Mouse (Mus musculus) layer of hippocampus, adult 2 months (tissue): Measurements from ENCODE around the gene Gm3252. TPM values are rescaled to one million over a fixed set of nuclear protein-coding genes. Genes with fewer than 3 reads are reported as not detected.
"Not testable (repeated sequence)": the region's sequence is repeated elsewhere in the genome, so short reads cannot be mapped to it uniquely, and the experiment has no call there.

Experiments
- DNase-seq, 2 experiments: peaks; one replicate each; pipeline ENCODE4 v3.0.0; 2022; ENCODE audit warnings: low spot score in 2 of 2
- H3K27ac ChIP-seq: fragments of 200-600 bp; 2 replicates; pipeline ENCODE4 v1.8.1; 2022
- H3K4me3 ChIP-seq: fragments of 200-600 bp; 2 replicates; pipeline ENCODE4 v1.8.1; 2022; ENCODE audit warnings: mild to moderate bottlenecking
- long read RNA-seq, 2 experiments: library from polyadenylated mRNA; stranded (forward); transcript quantifications; one replicate each; pipeline ENCODE4 v2.0.0; 2021; ENCODE audit warnings: borderline mapping rate in 2 of 2
- total RNA-seq, 2 experiments: library from RNA; stranded (reverse); gene quantifications; 2 replicates each; pipeline ENCODE4 v1.2.3; 2021

The Gm3252 gene
- total RNA-seq: under 1 TPM in 1 of 2 experiments, not detected in 1; 0.51 TPM
- long read RNA-seq, experiment 1: 0 reads
- long read RNA-seq, experiment 2, partial matches to known transcripts: 0 of 1 reads
- long read RNA-seq, experiment 2, other reads (novel, unspliced or antisense): 1 of 1 reads

- not testable (repeated sequence) for DNase-seq, H3K27ac ChIP-seq, H3K4me3 ChIP-seq
Measured at GRCm38 (mm10) chr14:4726038-4726880, at the start of gene Gm3252. TSS of gene Gm3252 (plus strand) at chr14:4726775.

GRCm38 (mm10) chr14:4708938-4709337 is 17.6 kb upstream of the Gm3252 start, which contains the start of gene Gm7876:
TSS of gene Gm7876 (plus strand) at chr14:4709238.
- not testable (repeated sequence) for DNase-seq, H3K4me3 ChIP-seq, H3K27ac ChIP-seq

- H3K4me3 ChIP-seq, DNase-seq, H3K27ac ChIP-seq: not testable (repeated sequence)
Measured at GRCm38 (mm10) chr14:4776037-4776436, 49.5 kb downstream of the Gm3252 start, which contains the start of gene Gm9602. TSS of gene Gm9602 (plus strand) at chr14:4776337.

Other genes starting within 250 kb of the Gm3252 start
- not detected for gene Gm3182, start 245.0 kb upstream of the Gm3252 start, total RNA-seq
- not detected for gene Gm3047, start 171.4 kb upstream of the Gm3252 start, total RNA-seq
- under 1 TPM; 0.37 to 0.87 TPM for gene Gm8159, start 94.4 kb upstream of the Gm3252 start, total RNA-seq
- under 1 TPM in 1 of 2 experiments, not detected in 1; 0.37 TPM for gene Gm3239, start 62.6 kb upstream of the Gm3252 start, total RNA-seq
- gene Gm7876, start 17.5 kb upstream of the Gm3252 start, total RNA-seq: not detected
- gene Gm9602, start 49.6 kb downstream of the Gm3252 start, total RNA-seq: not detected
- not detected for gene Gm3269, start 111.3 kb downstream of the Gm3252 start, total RNA-seq
- gene Gm3264, start 128.8 kb downstream of the Gm3252 start, total RNA-seq: 10 to 100 TPM in 1 of 2 experiments, 1 to 10 TPM in 1; 8.4 to 13.3 TPM
- not detected for gene Gm3278, start 165.6 kb downstream of the Gm3252 start, total RNA-seq